Mouse (Mus musculus): ENCODE results near the gene Tm4sf20. TPM values are rescaled to one million over a fixed set of nuclear protein-coding genes. Genes with fewer than 3 reads are reported as not detected.

Gene Tm4sf20
- total RNA-seq, 2 experiments from 2014 or later, result not detected

- DNase-seq (ENCODE audit: extremely low spot score in 1 of 2, low spot score in 2 of 2), result peak; percentile 69 to 78
- intact Hi-C loops (cut with DNase I), result loop anchor here (1.0 to 10.0 kb wide), 3 partner anchors 201 to 927 kb away; no protein-coding TSS in a partner anchor
Measured at GRCm38 (mm10) chr1:82787414-82787813, 19.2 kb upstream of the Tm4sf20 start.

GRCm38 (mm10) chr1:82785546-82785945 lies 17.3 kb upstream of the Tm4sf20 start:
- no peak for DNase-seq (ENCODE audit: extremely low spot score in 1 of 2, low spot score in 2 of 2)
- intact Hi-C loops (cut with DNase I), result loop anchor here (10.0 kb wide), 1 partner anchor 929 kb away; no protein-coding TSS in a partner anchor

- DNase-seq (ENCODE audit: extremely low spot score in 1 of 2, low spot score in 2 of 2), result no peak
- intact Hi-C loops (cut with DNase I), result loop anchor here (10.0 kb wide), 1 partner anchor 931 kb away; no protein-coding TSS in a partner anchor
Measured at GRCm38 (mm10) chr1:82783559-82783958, 15.3 kb upstream of the Tm4sf20 start.

- intact Hi-C loops (cut with DNase I), result no loop called here
- no peak for DNase-seq (ENCODE audit: extremely low spot score in 1 of 2, low spot score in 2 of 2)
Measured at GRCm38 (mm10) chr1:82779388-82779966, 11.2 kb upstream of the Tm4sf20 start.

- intact Hi-C loops (cut with DNase I), result no loop called here
- no peak for DNase-seq (ENCODE audit: extremely low spot score in 1 of 2, low spot score in 2 of 2)
Measured at GRCm38 (mm10) chr1:82775293-82775692, 7.0 kb upstream of the Tm4sf20 start.

GRCm38 (mm10) chr1:82773208-82773607 lies 4.9 kb upstream of the Tm4sf20 start:
- no peak for DNase-seq (ENCODE audit: extremely low spot score in 1 of 2, low spot score in 2 of 2)
- intact Hi-C loops (cut with DNase I), result no loop called here

- intact Hi-C loops (cut with DNase I), result no loop called here
Measured at GRCm38 (mm10) chr1:82772428-82772827, 4.2 kb upstream of the Tm4sf20 start.

GRCm38 (mm10) chr1:82771022-82771586 lies 2.8 kb upstream of the Tm4sf20 start, which contains the start of gene Gm47791:
Gm47791 (minus strand) TSS chr1:82771243.
- intact Hi-C loops (cut with DNase I), result no loop called here
- DNase-seq (ENCODE audit: extremely low spot score in 1 of 2, low spot score in 2 of 2), result no peak

More at GRCm38 (mm10) chr1:82772428-82772827, 4.2 kb upstream of the Tm4sf20 start:
- no peak for DNase-seq (ENCODE audit: extremely low spot score in 1 of 2, low spot score in 2 of 2)

GRCm38 (mm10) chr1:82766641-82767040 lies 1.6 kb downstream of the Tm4sf20 start:
- intact Hi-C loops (cut with DNase I), result no loop called here

GRCm38 (mm10) chr1:82766227-82766626 lies 2.0 kb downstream of the Tm4sf20 start:
- DNase-seq (ENCODE audit: extremely low spot score in 1 of 2, low spot score in 2 of 2), result no peak
- intact Hi-C loops (cut with DNase I), result no loop called here

More at GRCm38 (mm10) chr1:82766641-82767040, 1.6 kb downstream of the Tm4sf20 start:
- no peak for DNase-seq (ENCODE audit: extremely low spot score in 1 of 2, low spot score in 2 of 2)

GRCm38 (mm10) chr1:82762274-82762673 lies 6.0 kb downstream of the Tm4sf20 start:
- intact Hi-C loops (cut with DNase I), result no loop called here
- no peak for DNase-seq (ENCODE audit: extremely low spot score in 1 of 2, low spot score in 2 of 2)

GRCm38 (mm10) chr1:82761454-82762169 lies 6.6 kb downstream of the Tm4sf20 start:
- intact Hi-C loops (cut with DNase I), result no loop called here
- DNase-seq (ENCODE audit: extremely low spot score in 1 of 2, low spot score in 2 of 2), result no peak

- DNase-seq (ENCODE audit: extremely low spot score in 1 of 2, low spot score in 2 of 2), result no peak
- intact Hi-C loops (cut with DNase I), result no loop called here
Measured at GRCm38 (mm10) chr1:82759520-82759919, 8.7 kb downstream of the Tm4sf20 start.

GRCm38 (mm10) chr1:82747714-82748452 lies 20.4 kb downstream of the Tm4sf20 start:
- intact Hi-C loops (cut with DNase I), result no loop called here
- DNase-seq (ENCODE audit: extremely low spot score in 1 of 2, low spot score in 2 of 2), result no peak

GRCm38 (mm10) chr1:82746408-82746807 lies 21.9 kb downstream of the Tm4sf20 start:
- no peak for DNase-seq (ENCODE audit: extremely low spot score in 1 of 2, low spot score in 2 of 2)
- intact Hi-C loops (cut with DNase I), result no loop called here

GRCm38 (mm10) chr1:82743962-82744361 lies 24.3 kb downstream of the Tm4sf20 start:
- intact Hi-C loops (cut with DNase I), result no loop called here
- DNase-seq (ENCODE audit: extremely low spot score in 1 of 2, low spot score in 2 of 2), result no peak

GRCm38 (mm10) chr1:82741539-82741938 lies 26.7 kb downstream of the Tm4sf20 start:
- intact Hi-C loops (cut with DNase I), result no loop called here
- no peak for DNase-seq (ENCODE audit: extremely low spot score in 1 of 2, low spot score in 2 of 2)

- intact Hi-C loops (cut with DNase I), result no loop called here
- no peak for DNase-seq (ENCODE audit: extremely low spot score in 1 of 2, low spot score in 2 of 2)
Measured at GRCm38 (mm10) chr1:82738066-82738465, 30.2 kb downstream of the Tm4sf20 start.

GRCm38 (mm10) chr1:82733357-82733756 lies 34.9 kb downstream of the Tm4sf20 start:
- intact Hi-C loops (cut with DNase I), result no loop called here
- no peak for DNase-seq (ENCODE audit: extremely low spot score in 1 of 2, low spot score in 2 of 2)

All from left cerebral cortex, postnatal 10 days (tissue).